Mouse (Mus musculus): ENCODE data around the gene Gm20388. TPM values are rescaled to one million over a fixed set of nuclear protein-coding genes. Genes with fewer than 3 reads are reported as not detected.

Gm20388 gene
- total and polyA plus RNA-seq, 2 experiments from 2014 or later = 17.3 TPM; not detected in 1

DNA sequence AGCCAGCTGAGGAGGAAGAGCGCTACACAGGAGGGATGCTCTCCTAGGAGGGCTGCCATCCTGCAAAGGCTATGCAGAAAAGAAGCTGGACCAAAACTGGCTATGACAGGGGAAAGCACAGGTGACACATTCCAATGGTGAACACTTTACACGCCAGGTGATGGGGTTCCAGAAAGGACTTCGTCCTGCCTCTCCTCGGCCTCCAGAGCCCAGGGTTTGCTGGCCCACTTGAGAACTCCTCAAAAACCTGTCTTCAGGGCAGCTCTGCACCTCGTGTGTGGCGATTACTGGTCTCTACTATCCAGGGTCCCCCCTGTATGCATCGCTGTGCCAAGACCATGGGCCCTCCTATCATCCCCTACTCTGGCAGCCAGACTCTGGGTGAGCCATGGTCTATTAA, 777.9 kb downstream of the Gm20388 start:
- Histone ChIP-seq H3K9me3 (replicated peaks; ENCODE audit: control insufficient read depth, low read length) (no peaks in the 10 kb centered on the region), H3K36me3 (replicated peaks; ENCODE audit: control insufficient read depth, insufficient read depth, low read length) (no peaks in the 10 kb centered on the region), H3K27me3 (ENCODE audit: control insufficient read depth, insufficient read depth, low read length) (0 out of 2 replicates have a peak, but pooled peaks cover 3% of the 10 kb centered on the region), H3K4me2 (ENCODE audit: low read depth, low read length) (no peak overlapping the region), H3K27ac (ENCODE audit: low read depth) (no peak overlapping the region), H3K4me3 (ENCODE audit: low read depth, low read length) (no peak overlapping the region), H3K4me1 (ENCODE audit: control insufficient read depth, insufficient read depth) (no peaks in the 10 kb centered on the region), H3K9ac (replicated peaks; ENCODE audit: low read depth, low read length) (no peak overlapping the region)
- WGBS = 82% methylated on average over 7 of the region's 7 CpGs
- ATAC-seq (ENCODE audit: insufficient read depth, low read depth) (no peak), DNase-seq (ENCODE audit: low spot score) (no peak)
- TF ChIP-seq EP300 (IDR thresholded peaks at IDR 0.05; ENCODE audit: low read depth) (no peak), CTCF (IDR thresholded peaks at IDR 0.05; ENCODE audit: low read depth) (no peak)

GRCm38 (mm10) chr8:120692934-120693333, 782.3 kb downstream of the Gm20388 start:
- H3K9ac ChIP-seq (replicated peaks; ENCODE audit: low read depth, low read length) = no peak overlapping the region
- TF ChIP-seq CTCF (IDR thresholded peaks at IDR 0.05; ENCODE audit: low read depth) = no peak
- TF ChIP-seq EP300 (IDR thresholded peaks at IDR 0.05; ENCODE audit: low read depth) = no peak
- ATAC-seq (ENCODE audit: insufficient read depth, low read depth) = no peak
- no peaks in the 10 kb centered on the region for H3K36me3 ChIP-seq (replicated peaks; ENCODE audit: control insufficient read depth, insufficient read depth, low read length)
- 69% methylated on average over 4 of the region's 4 CpGs for WGBS
- H3K27me3 ChIP-seq (ENCODE audit: control insufficient read depth, insufficient read depth, low read length) = peaks cover 9% of the 10 kb centered on the region; the same call in 1 of the 2 replicates
- H3K27ac ChIP-seq (ENCODE audit: low read depth) = no peak overlapping the region
- H3K9me3 ChIP-seq (replicated peaks; ENCODE audit: control insufficient read depth, low read length) = no peaks in the 10 kb centered on the region
- H3K4me1 ChIP-seq (ENCODE audit: control insufficient read depth, insufficient read depth) = peaks cover 7% of the 10 kb centered on the region; the same call in 1 of the 2 replicates
- DNase-seq (ENCODE audit: low spot score) = no peak
- H3K4me2 ChIP-seq (ENCODE audit: low read depth, low read length) = no peak overlapping the region
- no peak overlapping the region for H3K4me3 ChIP-seq (ENCODE audit: low read depth, low read length)

DNA sequence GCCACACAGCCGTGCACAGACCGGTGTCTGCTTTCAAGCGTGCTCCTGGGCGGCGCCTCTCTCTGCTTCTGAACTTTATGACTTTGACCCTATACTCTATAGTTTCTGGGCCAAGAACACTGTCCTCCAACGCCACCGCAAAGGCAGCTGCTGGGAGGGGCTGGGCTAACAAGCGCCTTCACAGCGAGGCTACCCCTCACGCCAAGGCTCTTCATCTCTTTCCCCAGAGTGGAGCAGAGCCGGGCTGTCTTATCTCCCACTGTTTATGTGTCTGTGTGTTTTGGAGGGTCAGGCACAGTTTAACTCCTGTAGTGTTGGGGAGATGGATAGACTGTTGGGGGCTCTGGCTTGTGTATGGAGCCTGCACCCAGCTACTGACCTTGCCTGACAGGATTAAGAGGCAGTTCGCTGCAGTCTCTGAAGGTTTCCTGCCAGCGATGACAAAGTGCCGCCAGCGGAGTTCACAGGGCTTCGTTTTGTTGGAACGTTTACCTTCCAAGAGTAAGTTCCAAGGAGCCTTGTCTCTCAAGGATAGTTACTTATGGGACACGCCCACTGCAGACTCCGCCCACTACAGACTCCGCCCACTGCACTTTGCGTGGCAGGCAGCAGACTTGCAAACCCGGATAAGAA, 783.3 kb downstream of the Gm20388 start:
- H3K4me3 ChIP-seq (ENCODE audit: low read depth, low read length) = no peak overlapping the region
- H3K4me1 ChIP-seq (ENCODE audit: control insufficient read depth, insufficient read depth) = peaks cover 7% of the 10 kb centered on the region; the same call in 1 of the 2 replicates
- TF ChIP-seq CTCF (IDR thresholded peaks at IDR 0.05; ENCODE audit: low read depth) = no peak
- TF ChIP-seq EP300 (IDR thresholded peaks at IDR 0.05; ENCODE audit: low read depth) = no peak
- no peaks in the 10 kb centered on the region for H3K36me3 ChIP-seq (replicated peaks; ENCODE audit: control insufficient read depth, insufficient read depth, low read length)
- H3K4me2 ChIP-seq (ENCODE audit: low read depth, low read length) = peak overlapping the region; percentile 7; the same call in 1 of the 2 replicates
- DNase-seq (ENCODE audit: low spot score) (no peak), ATAC-seq (ENCODE audit: insufficient read depth, low read depth) (peak; percentile 25)
- H3K9ac ChIP-seq (replicated peaks; ENCODE audit: low read depth, low read length) = no peak overlapping the region
- no peak overlapping the region for H3K27ac ChIP-seq (ENCODE audit: low read depth)
- peaks cover 9% of the 10 kb centered on the region; the same call in 1 of the 2 replicates for H3K27me3 ChIP-seq (ENCODE audit: control insufficient read depth, insufficient read depth, low read length)
- 27% methylated on average over 22 of the region's 22 CpGs for WGBS
- H3K9me3 ChIP-seq (replicated peaks; ENCODE audit: control insufficient read depth, low read length) = no peaks in the 10 kb centered on the region

DNA sequence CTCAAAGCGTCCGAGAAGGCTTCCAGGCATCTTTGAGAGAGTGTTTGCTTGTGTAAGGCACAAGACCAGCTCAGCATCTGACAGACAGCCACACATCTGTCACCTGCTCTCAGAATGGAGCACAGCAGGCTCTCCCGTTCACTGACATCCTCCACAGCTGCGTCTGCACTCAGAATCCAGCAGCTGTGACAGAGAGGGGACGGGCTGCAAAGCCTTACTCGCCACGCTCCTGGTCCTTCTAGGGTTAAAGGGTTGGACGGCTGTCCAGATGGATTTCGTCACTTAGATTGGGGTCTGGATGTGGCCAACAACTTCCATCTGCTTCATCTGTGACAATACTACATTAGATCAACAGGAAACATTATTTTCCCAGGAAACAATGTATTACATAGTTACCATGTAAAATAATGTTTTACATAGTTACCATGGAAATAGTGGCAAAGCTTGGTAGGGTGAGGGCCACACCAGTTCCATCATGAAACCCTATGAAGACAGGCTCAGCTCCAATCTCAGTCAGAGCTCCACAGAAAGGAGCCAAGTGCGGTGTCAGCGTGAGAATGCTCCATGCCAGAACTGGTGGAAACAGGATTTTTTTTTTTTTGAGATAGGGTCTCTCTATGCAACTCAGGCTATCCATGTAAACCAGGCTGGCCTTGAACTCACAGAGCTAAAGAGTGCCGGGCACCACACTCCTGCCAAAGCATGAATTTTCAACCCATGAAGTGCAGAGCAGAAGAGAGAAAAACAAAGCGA, 785.9 kb downstream of the Gm20388 start:
- ATAC-seq (ENCODE audit: insufficient read depth, low read depth) (peak; percentile 56), DNase-seq (ENCODE audit: low spot score) (peak; percentile 50)
- Histone ChIP-seq H3K4me1 (ENCODE audit: control insufficient read depth, insufficient read depth) (peaks cover 14% of the 10 kb centered on the region; the same call in 1 of the 2 replicates), H3K4me3 (ENCODE audit: low read depth, low read length) (no peak overlapping the region), H3K27ac (ENCODE audit: low read depth) (peak overlapping the region; percentile 23), H3K27me3 (ENCODE audit: control insufficient read depth, insufficient read depth, low read length) (peaks cover 6% of the 10 kb centered on the region; the same call in 1 of the 2 replicates), H3K9me3 (replicated peaks; ENCODE audit: control insufficient read depth, low read length) (no peaks in the 10 kb centered on the region), H3K4me2 (ENCODE audit: low read depth, low read length) (no peak overlapping the region), H3K36me3 (replicated peaks; ENCODE audit: control insufficient read depth, insufficient read depth, low read length) (no peaks in the 10 kb centered on the region), H3K9ac (replicated peaks; ENCODE audit: low read depth, low read length) (no peak overlapping the region)
- TF ChIP-seq CTCF (IDR thresholded peaks at IDR 0.05; ENCODE audit: low read depth) (no peak), EP300 (IDR thresholded peaks at IDR 0.05; ENCODE audit: low read depth) (no peak)
- 21% methylated on average over 13 of the region's 13 CpGs for WGBS

GRCm38 (mm10) chr8:120697154-120697978, 786.7 kb downstream of the Gm20388 start:
- DNase-seq (ENCODE audit: low spot score) (no peak), ATAC-seq (ENCODE audit: insufficient read depth, low read depth) (no peak)
- TF ChIP-seq EP300 (IDR thresholded peaks at IDR 0.05; ENCODE audit: low read depth) (no peak), CTCF (IDR thresholded peaks at IDR 0.05; ENCODE audit: low read depth) (no peak)
- Histone ChIP-seq H3K9ac (replicated peaks; ENCODE audit: low read depth, low read length) (no peak overlapping the region), H3K4me2 (ENCODE audit: low read depth, low read length) (no peak overlapping the region), H3K4me1 (ENCODE audit: control insufficient read depth, insufficient read depth) (peaks cover 14% of the 10 kb centered on the region; the same call in 1 of the 2 replicates), H3K9me3 (replicated peaks; ENCODE audit: control insufficient read depth, low read length) (no peaks in the 10 kb centered on the region), H3K4me3 (ENCODE audit: low read depth, low read length) (no peak overlapping the region), H3K36me3 (replicated peaks; ENCODE audit: control insufficient read depth, insufficient read depth, low read length) (no peaks in the 10 kb centered on the region), H3K27ac (ENCODE audit: low read depth) (peak overlapping the region; percentile 23), H3K27me3 (ENCODE audit: control insufficient read depth, insufficient read depth, low read length) (peaks cover 6% of the 10 kb centered on the region; the same call in 1 of the 2 replicates)
- WGBS = 51% methylated on average over 17 of the region's 17 CpGs
